Mouse (Mus musculus) thymus, postnatal 0 days (tissue): Measurements from ENCODE around the gene Mastl. TPM values are rescaled to one million over a fixed set of nuclear protein-coding genes. Genes with fewer than 3 reads are reported as not detected.

ENCODE experiments used
- DNase-seq: peaks from one replicate; pipeline ENCODE4 v3.0.0-alpha.2; 2015; ENCODE audit warnings: low spot score
- polyA plus RNA-seq: library from polyadenylated mRNA; unstranded; fragments of >200 nt; fragmentation: Nextera tagmentation; extraction: Ambion mirVana; gene quantifications from 2 replicates; pipeline ENCODE4 v1.2.1, GENCODE M21; 2015

Gene Mastl
- polyA plus RNA-seq = 8.3 and 9.1 TPM in 2 replicates

DNA sequence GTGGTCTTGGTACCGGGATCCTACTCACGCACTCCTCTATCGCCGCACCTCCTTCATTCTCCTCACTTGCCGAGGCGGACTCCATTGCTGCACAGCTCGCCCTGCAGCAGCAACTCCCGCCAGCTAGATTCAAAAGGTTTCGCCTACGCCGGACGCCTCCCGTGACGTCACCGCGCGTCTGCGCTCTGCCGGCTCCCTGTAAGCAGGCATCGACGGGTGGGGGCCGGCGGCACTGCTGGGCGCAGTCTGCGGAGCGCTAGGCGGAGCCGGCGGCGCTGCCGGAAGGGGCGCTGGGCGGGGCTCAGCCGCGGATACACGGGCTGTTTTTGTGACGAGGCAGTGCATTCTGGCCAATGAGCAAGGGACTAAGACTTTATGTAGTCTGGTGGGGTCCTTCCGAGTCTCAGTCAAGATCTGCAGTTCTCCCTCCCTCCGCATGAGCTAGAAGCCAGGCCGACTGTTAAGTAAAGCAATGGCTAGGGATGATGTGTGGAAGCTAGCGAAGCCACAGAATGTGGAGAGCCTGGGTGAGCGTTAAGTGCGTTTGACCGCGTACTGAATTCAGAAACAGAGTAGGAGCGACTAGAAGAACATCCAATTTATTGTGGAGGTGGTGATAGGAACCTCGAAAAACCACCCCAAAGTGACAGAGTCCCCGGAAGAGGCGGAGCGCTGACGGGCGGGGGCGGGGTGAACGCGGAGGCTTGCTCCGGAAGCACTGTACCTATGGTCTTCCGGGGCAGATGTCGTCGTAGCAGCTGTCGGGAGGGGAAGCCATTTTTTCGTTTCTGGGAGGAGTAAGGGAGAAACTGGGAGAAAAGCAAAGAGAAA, at the start of gene Mastl, which contains the start of gene Yme1l1:
Gene Mastl, minus strand, starts transcription at position 248 of the 831 bp plus-strand sequence.
Gene Yme1l1, plus strand, starts transcription at position 593 of the 831 bp plus-strand sequence.
- peak; percentile 99 for DNase-seq

DNA sequence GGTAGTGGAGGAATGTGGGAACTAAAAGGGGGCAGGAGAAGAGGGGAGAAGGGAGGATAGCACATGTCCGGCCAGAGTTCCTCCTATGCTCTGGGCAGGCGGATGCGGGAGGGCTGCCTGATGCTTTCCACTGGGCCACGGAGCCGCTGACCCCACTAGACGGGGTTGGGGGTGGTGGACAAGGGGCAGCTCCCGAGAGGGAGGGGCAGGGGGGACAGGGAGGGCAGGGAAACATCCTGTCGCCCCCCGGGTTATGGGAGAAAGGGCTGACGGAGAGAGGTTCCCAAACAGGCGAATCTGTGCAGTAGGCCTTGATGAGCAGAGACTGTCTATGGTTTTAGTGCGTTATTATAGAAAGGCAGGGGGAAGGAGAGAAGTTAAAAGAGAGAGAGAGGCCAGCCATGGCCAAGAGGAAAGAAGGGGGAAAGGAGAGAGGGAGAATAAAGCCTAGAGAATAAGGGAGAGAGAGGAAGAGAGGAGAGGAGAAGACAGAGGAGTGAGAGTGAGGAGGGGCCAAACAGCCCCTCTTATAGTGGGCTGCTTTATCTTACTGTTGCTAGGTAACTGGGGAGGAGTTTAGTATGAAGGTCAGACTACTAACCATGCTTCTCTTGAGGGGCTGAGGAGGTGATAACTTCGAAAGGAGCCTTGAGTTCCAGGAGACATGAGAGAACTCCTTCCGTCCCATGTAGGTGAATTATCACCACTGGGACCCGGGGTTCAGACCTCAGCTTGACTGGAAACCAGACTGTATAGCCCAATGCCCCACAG, 47.3 kb upstream of the Mastl start:
- no peak for DNase-seq

DNA sequence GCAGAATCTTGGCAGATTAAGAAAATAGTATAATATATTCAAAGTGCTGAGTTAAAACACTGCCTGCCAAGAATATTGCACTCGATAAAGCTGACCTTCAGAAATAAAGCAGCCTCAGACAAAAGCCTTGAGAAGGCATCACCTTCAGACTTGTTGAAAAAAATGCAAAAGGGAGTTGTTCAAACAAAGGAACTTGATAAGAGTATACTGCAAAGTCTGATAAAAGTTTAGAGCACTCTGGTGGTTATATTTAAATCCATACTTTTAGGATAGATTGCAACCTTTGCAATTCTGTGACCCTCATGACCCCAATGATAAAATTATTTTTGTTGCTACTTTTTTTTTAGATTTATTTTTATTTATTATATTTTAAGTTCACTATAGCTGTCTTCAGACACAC, 45.2 kb upstream of the Mastl start:
- DNase-seq = no peak

DNA sequence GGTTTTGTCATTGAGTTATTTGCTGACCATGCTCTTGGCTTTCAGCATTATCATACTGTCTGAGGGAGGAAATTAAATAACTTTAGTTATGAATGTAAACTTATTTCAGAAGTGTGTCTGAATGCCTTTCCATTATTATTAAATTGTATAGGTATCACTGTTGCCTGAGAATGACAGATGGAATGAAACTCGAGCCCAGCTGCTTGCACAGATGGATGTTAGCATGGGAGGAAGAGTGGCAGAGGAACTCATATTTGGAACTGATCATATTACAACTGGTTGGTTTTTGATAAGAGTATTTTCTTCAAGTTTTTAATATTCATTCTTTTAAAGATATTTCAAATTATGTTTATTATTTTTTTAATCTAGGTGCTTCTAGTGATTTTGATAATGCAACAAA, 38.5 kb upstream of the Mastl start:
- DNase-seq = no peak

DNA sequence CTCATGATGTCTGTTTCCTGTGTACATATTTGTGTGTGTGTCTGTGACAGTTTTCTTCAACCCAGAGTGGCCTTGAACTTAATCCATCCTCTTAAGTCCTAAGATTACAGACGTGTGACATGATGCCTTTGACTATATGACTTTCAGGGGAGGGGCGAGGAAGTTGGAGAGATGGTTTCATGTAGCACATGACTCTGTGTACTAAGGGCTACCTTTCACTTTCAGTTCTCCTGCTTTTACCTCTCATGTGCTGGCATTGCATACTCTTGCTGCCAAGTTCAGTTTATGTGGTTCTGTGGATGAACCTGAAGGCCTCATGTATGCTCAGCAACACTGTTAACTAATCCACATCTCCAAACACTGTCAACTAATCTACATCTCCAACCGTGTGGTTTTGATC, 16.5 kb upstream of the Mastl start:
- DNase-seq = no peak

DNA sequence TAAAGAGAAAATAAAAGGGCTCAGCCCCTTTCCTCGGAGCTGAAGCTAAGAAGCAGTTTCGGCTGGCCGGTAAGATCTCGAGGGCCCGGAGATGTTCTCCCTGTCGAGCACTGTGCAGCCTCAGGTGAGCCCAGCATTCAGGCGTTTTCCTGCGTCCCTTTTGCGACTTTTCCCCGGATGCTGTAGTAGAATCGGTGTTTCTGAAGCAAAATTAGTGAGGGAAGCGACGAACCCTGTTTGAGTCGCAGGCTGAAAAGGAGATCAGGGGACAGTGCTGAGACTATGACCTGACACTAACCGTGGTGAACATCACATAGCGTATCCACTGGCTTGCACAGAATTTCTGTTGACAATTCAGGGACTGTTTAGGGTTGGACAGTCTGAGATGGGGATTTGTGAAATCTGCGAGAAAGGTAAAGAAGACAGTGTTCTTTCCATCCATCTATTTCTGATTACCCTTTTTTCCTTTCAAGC, 821 bp upstream of the Mastl start:
- DNase-seq = no peak

DNA sequence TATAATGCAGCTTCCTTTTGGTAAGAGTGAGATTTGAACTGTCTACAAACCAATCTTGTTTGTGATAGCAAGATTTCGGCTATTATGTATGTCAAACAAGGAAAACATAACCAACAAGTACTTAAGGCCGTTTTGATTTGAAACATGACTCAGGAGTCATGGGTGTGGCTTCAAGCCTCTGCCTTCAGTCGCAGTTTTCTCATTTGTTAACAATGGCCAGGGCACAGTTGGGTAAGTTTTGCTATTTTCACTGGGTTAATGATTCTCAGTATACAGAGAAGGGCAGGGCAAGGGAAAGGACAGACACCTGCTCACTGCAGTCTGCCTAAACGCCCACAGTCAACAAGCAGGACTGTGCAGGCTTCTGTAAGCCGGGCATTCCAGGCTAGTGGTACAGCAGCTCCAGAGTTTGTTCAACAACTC, 614 bp downstream of the Mastl start:
- no peak for DNase-seq

DNA sequence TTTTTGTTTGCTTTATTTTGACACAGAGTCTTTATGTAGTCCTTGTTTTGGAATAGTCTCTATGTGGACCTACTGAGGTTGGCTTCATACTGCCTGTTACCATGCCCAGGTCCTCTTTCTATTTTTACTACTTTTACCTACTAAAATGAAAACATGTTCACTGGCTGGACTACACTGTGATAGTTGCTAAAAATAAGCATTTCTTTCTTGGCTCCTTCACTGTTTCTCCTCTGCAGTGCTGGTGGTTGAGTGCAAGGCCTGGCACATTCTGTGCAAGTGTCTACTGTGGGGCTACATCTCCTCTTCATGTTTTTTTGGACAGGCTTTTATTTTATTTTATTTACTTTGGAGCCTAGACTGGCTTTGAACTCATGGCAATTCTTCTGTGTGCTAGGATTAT, 36.3 kb downstream of the Mastl start:
- DNase-seq = no peak

DNA sequence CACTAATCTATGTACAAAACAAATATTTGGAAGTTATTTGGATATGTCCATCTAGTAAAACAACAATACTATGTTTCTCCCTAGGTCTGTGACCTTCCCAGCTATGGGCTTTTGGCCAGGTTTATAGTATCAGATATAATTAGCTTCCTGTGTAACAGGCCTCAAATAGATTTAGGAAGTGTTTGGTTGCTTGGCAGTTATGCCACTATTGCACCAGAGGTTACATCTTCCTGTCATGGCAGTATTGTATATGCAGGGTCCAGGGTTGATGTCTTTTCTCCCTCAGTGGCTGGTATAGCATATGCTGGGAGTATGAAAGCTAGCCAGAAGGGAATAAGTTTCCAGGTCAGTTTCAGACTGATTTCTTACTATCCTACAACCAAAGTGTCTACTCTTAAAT, 53.6 kb downstream of the Mastl start:
- DNase-seq = no peak

DNA sequence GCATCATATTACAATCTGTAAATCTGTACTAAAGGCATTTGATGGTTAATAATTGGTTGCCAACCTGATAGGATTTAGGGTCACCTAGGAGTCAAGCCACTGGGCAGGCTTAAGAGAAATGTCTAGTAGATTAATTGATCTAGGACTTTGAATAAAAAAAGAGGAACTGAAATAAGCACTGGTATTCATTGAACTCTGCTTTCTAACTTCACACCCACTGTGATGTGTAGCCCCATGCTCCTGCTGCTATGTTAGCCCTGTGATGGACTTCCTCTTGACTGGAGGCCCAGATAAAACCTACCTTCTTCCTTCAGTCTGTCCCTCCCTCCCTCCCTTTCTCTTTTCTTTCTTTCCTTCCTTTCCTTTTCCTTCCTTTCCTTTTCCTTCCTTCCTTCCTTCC, 58.8 kb downstream of the Mastl start:
- no peak for DNase-seq

DNA sequence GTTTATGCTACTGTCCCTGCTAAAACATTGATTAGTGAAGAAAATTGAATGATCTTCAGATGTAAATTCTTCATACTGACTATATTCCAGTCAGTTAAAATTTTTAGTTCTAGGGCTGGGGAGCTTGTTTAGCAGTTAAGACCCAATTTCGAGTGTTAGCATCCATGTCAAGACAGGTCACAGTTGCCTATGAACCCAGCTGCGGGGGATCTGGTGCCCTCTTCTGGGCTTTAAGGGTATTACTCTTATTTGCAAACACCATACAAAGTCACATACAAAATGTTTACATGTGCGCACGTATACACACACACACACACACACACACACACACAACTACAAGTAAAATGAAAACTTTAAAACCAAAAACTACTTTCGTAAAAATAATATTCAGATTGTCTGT, 63.6 kb downstream of the Mastl start:
- peak; percentile 65 for DNase-seq

DNA sequence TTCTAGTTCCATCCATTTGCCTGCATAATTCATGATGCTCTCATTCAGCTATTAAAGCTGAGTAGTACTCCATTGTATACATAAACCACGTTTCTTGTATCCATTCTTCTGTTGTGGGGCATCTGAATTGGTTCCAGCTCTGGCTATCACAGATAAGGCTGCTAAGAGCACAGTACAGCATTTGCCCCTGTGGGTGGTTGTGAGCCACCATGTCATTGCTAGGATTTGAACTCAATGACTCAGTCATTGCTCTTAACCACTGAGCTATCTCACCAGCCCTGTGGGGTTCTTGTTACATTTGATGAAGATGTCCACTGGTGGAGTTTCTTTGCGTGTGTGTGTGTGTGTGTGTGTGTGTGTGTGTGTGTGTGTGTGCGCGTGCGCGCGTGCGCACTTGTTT, 71.3 kb downstream of the Mastl start:
- no peak for DNase-seq

DNA sequence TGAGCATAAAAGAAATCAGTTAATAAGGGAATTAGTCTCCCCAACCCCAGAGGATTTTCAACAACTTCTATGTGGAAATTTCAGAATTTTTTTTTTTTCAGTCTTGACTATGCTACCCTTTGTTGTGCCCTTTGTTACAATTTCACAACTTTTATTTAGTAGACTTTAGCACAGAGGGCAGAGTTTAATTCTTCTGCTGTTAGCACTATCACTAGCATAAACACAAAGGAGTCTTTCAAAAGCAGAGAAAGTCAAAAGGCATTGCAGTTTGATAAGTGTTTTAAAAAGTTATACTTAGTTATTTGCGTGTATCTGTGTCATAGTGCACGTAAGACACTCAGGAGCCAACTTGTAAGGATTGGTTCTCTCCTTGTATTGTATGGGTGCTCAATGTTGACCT, 77.2 kb downstream of the Mastl start:
- DNase-seq = no peak

DNA sequence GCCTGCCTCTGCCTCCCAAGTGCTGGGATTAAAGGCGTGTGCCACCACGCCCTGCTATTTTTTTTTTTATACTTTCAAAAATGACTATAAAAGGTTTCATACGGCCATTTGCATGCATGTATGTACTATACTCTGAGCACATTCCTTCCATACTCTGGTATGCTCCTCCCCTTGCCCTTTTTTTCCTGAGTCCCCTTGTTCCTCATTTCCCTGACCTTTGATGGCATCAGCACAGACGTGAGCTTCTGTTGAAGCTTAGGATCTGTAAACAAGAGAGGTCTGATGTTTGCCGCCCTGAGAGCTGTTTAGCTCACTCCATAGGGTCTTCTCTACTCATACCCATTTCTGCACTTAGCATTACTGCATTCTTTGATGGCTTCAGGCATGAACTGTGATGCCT, 78.1 kb downstream of the Mastl start:
- DNase-seq = no peak

DNA sequence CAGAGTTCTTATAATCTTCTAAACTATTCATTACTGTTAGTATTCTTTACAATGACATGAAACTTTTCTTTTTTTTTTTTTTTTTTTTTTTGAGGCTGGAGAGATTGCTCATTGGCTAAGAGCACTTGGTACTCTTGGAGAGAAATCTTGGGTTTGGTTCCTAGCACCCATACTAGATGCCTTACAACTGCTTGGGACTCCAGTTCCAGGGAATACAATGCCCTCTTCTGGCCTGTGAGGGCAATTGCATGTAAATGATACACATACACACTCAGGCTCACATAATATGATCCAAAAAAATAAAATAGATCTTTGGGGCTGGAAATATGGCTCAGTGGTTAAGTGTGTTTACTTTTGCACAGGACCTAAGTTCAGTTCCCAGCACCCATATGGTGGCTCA, 79.0 kb downstream of the Mastl start:
- DNase-seq = no peak

DNA sequence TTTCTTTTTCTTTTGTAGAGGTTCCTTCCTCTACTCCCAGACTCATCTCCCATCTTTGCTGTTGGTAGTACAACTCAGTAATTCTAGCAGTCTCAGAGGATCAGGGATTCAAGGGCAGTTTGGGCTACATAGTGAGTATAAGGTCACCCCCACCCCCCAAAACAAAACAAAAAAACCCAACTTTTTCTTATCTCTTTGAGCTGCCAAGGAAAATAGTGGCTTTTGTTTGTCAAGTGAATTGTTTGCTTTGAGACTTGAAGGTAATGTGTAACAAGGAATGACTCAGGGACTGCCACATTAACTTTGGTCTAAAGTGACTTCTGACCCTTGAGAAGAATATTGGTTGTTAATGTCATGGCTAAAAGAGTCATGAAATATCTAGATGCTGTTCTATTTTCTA, 80.0 kb downstream of the Mastl start:
- no peak for DNase-seq

DNA sequence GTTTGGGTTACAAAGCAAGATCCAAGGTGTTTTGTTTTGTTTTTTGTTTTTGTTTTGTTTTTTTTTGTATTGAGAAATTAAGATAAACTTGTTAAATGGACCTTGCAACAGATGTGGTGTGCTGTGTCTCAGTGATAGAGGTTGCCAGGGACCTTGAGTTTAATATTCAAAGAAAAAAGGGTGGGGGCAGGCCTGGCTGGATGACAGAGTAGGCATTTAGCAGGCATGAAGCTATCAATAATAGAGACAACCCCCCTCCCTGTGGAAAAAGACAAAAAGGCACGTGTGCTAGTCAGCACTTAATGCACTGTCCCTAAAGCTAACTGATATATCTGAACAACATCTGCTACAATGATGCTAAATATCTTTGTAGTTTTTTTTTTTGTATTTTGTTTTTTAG, 84.4 kb downstream of the Mastl start:
- no peak for DNase-seq

DNA sequence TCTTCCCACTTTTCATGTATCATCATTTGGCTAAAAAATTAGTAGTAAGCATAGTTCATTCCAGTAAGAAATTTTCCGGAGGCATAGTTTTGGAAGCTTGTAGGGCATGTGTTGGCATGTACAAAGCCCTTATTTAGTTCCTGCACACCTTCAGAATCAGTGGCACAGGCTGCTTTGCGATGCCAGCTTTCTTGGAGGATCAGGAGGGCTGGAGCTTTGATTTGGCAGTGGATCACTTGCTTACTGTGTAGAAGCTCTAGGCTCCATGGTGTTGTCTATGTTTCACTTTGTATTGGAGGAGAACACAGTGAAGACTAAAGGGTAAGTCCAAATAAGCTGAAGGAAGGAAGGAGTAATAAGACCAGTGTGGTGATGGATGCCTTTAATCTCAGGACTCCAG, 85.3 kb downstream of the Mastl start:
- DNase-seq = no peak

DNA sequence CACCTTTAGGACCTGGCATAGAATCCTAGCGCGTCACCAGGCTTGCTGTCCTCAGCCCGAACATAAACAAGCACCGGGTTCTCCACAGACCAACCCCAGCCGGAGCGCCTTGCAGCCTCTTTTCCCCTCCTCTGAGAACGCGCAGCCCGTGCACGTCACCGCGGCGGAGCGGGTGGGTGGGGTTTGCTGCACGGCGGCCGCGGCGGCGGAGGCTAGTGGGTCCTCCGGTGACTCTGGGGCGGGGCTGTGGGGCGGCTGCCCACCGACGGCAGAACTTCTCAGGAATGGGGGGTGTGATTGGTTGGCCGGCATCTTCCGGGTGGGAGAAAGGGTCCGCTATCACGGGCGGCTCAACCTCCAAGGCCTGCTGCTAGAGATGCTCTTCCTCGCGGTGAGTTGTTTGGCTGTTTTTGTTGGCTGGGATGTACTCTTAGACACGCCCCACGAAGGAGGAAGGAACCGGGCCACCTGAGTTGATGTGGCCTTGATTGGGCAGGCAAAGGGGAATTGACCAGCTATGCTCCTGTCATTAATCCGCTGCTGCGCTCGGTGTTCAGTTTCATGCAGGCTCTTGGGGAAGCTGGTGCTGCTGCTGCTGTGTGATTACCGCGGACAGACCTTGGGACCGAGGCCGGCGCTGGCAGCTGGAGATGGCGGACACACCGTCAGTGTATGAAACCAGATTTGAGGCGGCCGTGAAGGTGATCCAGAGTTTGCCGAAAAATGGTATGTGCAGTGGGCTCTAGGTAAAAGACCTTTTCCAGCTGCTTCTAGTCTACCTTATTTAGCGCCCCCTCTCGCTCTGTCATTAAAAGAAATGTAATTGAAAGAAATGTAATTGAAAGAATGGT, 86.7 kb downstream of the Mastl start:
- peak; percentile 93 for DNase-seq

DNA sequence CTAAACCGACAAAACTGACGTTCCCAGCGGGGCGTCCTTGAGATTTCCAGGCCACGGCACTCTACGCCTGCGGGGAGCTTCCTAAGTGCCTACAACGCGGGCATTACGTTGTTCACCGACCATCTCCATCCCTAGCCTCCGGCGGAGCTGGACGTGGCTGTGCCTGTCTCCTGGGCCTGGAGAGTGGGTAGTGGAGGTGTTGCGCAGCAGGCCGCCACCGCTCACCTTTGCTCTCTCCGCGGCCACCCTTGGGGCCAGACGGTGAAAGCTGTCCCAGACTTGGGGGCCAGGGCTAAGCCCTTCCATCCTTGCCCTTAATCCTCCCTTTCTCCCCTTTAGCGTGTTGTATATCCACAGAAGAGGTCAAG, 87.5 kb downstream of the Mastl start:
- DNase-seq = no peak

DNA sequence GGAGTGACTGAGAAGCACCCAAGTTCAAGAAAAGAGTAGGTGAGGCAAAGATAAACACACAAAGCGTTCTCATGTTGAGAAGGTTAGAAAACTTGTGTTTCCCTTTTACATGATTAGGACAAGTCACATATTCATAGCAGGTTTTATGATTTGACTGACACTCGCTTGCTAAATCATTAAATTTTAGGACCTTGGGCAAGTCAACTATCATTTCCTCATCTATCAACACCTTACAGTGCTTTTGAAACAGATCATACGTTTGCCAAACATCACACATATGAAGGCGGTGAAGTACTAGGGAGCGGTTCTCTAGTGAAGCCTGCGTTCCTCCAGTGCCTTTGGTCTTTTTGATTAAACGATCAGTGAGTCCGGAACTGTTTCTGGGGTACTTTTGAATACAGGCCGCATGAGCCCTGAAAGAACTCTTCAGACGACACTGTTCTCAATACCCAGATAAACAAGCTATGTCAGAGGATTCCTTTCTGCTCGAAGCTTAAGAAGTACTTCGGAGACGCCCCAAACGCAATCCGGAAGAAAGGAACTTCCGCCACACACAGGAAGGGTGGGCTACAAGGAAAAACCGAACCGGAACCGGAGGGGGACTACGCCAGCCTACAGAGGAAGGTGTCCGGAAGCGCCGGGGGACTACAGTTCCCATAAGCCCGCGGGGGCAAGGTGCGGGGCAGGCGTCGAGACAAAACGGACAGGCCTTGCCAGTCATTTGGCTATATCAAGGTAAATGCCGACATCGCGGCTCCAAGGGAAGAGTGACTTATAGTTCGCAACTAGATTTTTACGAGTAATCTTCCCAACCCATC, 88.1 kb downstream of the Mastl start, which contains the start of gene Acbd5:
Gene Acbd5, plus strand, starts transcription at position 616 of the 818 bp plus-strand sequence.
- DNase-seq = peak; percentile 98
